Mouse (Mus musculus): ENCODE measurements around the gene Cfap57.

DNA sequence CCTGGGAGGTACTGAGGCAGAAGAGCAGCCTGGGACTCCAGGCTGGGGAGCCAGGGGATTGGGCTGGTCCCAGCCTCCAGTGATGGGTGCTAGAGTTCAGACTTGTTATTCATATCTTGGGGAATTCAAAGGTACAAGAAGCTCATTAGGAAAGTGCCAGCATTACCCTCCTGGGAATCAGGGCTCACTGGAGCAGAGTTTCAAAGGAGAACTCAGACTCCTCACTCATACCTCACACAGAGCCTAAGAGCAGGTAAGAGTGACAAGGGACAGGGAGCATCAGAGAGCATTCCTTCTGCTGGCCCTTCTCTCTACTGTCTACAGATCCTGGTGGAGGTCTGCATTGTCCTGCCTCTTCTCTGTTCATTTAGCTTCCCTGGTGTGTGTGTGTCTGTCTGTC lies 38.1 kb upstream of the Cfap57 start, which contains the start of gene Olfr62:
- no peak for TF ChIP-seq CTCF (IDR thresholded peaks at IDR 0.05; ENCODE audit: control insufficient read depth, insufficient read depth, insufficient read length)
- TF ChIP-seq MYOG (IDR thresholded peaks at IDR 0.05; ENCODE audit: control insufficient read depth, extremely low read depth, insufficient read length) = no peak
- TF ChIP-seq MAX (IDR thresholded peaks at IDR 0.05) = no peak
- no peak for TF ChIP-seq USF1 (IDR thresholded peaks at IDR 0.05; ENCODE audit: low read depth)
- no peak for TF ChIP-seq MYOD1 (IDR thresholded peaks at IDR 0.05; ENCODE audit: control insufficient read depth, insufficient read length, low read depth)
- no peak for TF ChIP-seq FOSL1 (IDR thresholded peaks at IDR 0.05; ENCODE audit: insufficient read depth, low read length, poor library complexity, severe bottlenecking)
